Mouse (Mus musculus) cortical plate, adult 2 months (tissue): ENCODE measurements around the gene Map4k1. TPM values are rescaled to one million over a fixed set of nuclear protein-coding genes. Genes with fewer than 3 reads are reported as not detected.

Experiments
- H3K27ac ChIP-seq: fragments of 200-500 bp; 2 replicates; pipeline ENCODE4 v1.5.1; 2012; ENCODE audit warnings: low read length, control low read depth, inconsistent platforms; ENCODE audit not compliant: insufficient read depth
- H3K4me1 ChIP-seq: fragments of 200-500 bp; 2 replicates; pipeline ENCODE4 v1.6.1; 2011; ENCODE audit warnings: low read length; ENCODE audit not compliant: control insufficient read depth, insufficient read depth
- H3K4me3 ChIP-seq: fragments of 200-500 bp; 2 replicates; pipeline ENCODE4 v1.5.1; 2011; ENCODE audit warnings: mild to moderate bottlenecking, low read length, control low read depth; ENCODE audit not compliant: insufficient read depth
- CTCF ChIP-seq: fragments of 200-500 bp; IDR thresholded peaks from 2 replicates; pipeline ENCODE4 v1.5.1; 2011; ENCODE audit warnings: mild to moderate bottlenecking, control low read depth, low read length; ENCODE audit not compliant: insufficient read depth; ENCODE audit errors: extremely low read depth
- POLR2A ChIP-seq: fragments of 200-500 bp; IDR thresholded peaks from 2 replicates; pipeline ENCODE4 v1.6.1; 2011; ENCODE audit warnings: mild to moderate bottlenecking, low read length, control low read depth; ENCODE audit not compliant: insufficient read depth; ENCODE audit errors: extremely low read depth
- polyA plus RNA-seq: library from polyadenylated mRNA; depleted of rRNA; stranded (reverse); fragments of >200 nt; gene quantifications from 2 replicates; pipeline ENCODE4 v1.2.3, GENCODE M21; 2012

Gene Map4k1
- polyA plus RNA-seq, 1 experiment = 2.2 TPM

GRCm38 (mm10) chr7:29019447-29020220 lies 37.8 kb downstream of the Map4k1 start:
- no peak for TF ChIP-seq POLR2A
- Histone ChIP-seq H3K4me3 (no peak overlapping the region), H3K27ac (no peak overlapping the region), H3K4me1 (no peaks in the 10 kb centered on the region)

- H3K27ac ChIP-seq = no peak overlapping the region
- H3K4me1 ChIP-seq = no peaks in the 10 kb centered on the region; the same call in 1 of the 2 replicates
- H3K4me3 ChIP-seq = no peak overlapping the region
- no peak for TF ChIP-seq POLR2A
- TF ChIP-seq CTCF = no peak
Observed at GRCm38 (mm10) chr7:29022479-29022878, 40.6 kb downstream of the Map4k1 start.

GRCm38 (mm10) chr7:29023514-29023913 lies 41.7 kb downstream of the Map4k1 start:
- no peak overlapping the region for H3K27ac ChIP-seq
- H3K4me3 ChIP-seq = no peak overlapping the region
- H3K4me1 ChIP-seq = no peaks in the 10 kb centered on the region; the same call in 1 of the 2 replicates
- TF ChIP-seq POLR2A (no peak), CTCF (no peak)

- no peaks in the 10 kb centered on the region; the same call in 1 of the 2 replicates for H3K4me1 ChIP-seq
- no peak overlapping the region for H3K27ac ChIP-seq
- TF ChIP-seq POLR2A (no peak), CTCF (no peak)
- no peak overlapping the region for H3K4me3 ChIP-seq
Observed at GRCm38 (mm10) chr7:29025566-29025965, 43.7 kb downstream of the Map4k1 start.

- no peak overlapping the region for H3K4me3 ChIP-seq
- no peaks in the 10 kb centered on the region; the same call in 1 of the 2 replicates for H3K4me1 ChIP-seq
- no peak overlapping the region for H3K27ac ChIP-seq
- TF ChIP-seq POLR2A = no peak
- no peak for TF ChIP-seq CTCF
Observed at GRCm38 (mm10) chr7:29026195-29026594, 44.3 kb downstream of the Map4k1 start.

GRCm38 (mm10) chr7:29026811-29027210 lies 45.0 kb downstream of the Map4k1 start:
- no peak overlapping the region for H3K4me3 ChIP-seq
- H3K4me1 ChIP-seq = no peaks in the 10 kb centered on the region; the same call in 1 of the 2 replicates
- TF ChIP-seq CTCF (no peak), POLR2A (no peak)
- no peak overlapping the region for H3K27ac ChIP-seq

- Histone ChIP-seq H3K27ac (no peak overlapping the region), H3K4me1 (no peaks in the 10 kb centered on the region; the same call in 1 of the 2 replicates), H3K4me3 (no peak overlapping the region)
- TF ChIP-seq CTCF (no peak), POLR2A (no peak)
Observed at GRCm38 (mm10) chr7:29028761-29029160, 46.9 kb downstream of the Map4k1 start.

- Histone ChIP-seq H3K27ac (no peak overlapping the region), H3K4me3 (no peak overlapping the region)
- TF ChIP-seq CTCF = no peak
- TF ChIP-seq POLR2A = no peak
Observed at GRCm38 (mm10) chr7:29029690-29030656, 48.1 kb downstream of the Map4k1 start.

GRCm38 (mm10) chr7:29031641-29032040 lies 49.8 kb downstream of the Map4k1 start:
- Histone ChIP-seq H3K4me1 (no peaks in the 10 kb centered on the region; the same call in 1 of the 2 replicates), H3K27ac (no peak overlapping the region), H3K4me3 (no peak overlapping the region)
- TF ChIP-seq POLR2A (no peak), CTCF (no peak)

More at GRCm38 (mm10) chr7:29029690-29030656, 48.1 kb downstream of the Map4k1 start:
- no peaks in the 10 kb centered on the region; the same call in 1 of the 2 replicates for H3K4me1 ChIP-seq

- Histone ChIP-seq H3K4me3 (no peak overlapping the region), H3K4me1 (no peaks in the 10 kb centered on the region), H3K27ac (no peak overlapping the region)
- TF ChIP-seq POLR2A = no peak
- TF ChIP-seq CTCF = no peak
Observed at GRCm38 (mm10) chr7:29032685-29033084, 50.8 kb downstream of the Map4k1 start.

- no peaks in the 10 kb centered on the region for H3K4me1 ChIP-seq
- no peak overlapping the region for H3K27ac ChIP-seq
- no peak overlapping the region for H3K4me3 ChIP-seq
- TF ChIP-seq CTCF = no peak
- TF ChIP-seq POLR2A = no peak
Observed at GRCm38 (mm10) chr7:29037261-29037660, 55.4 kb downstream of the Map4k1 start.
